Mouse (Mus musculus) 3134 (cell line): ENCODE data around the gene Scimp.

ENCODE experiments used
- DNase-seq: peaks from one replicate; pipeline ENCODE4 v3.0.0-alpha.2; 2011; ENCODE audit warnings: low spot score; ENCODE audit not compliant: insufficient read length; ENCODE audit errors: extremely low read depth

The Scimp gene

GRCm38 (mm10) chr11:70812365-70812764 is at the start of gene Scimp:
Gene Scimp (minus strand): TSS chr11:70812586.
- no peak for DNase-seq

GRCm38 (mm10) chr11:70860371-70860770 is 48.0 kb upstream of the Scimp start:
- no peak for DNase-seq

- no peak for DNase-seq
These were observed 33.6 kb upstream of the Scimp start for GRCm38 (mm10) chr11:70846029-70846428.

- no peak for DNase-seq
These were observed 33.1 kb upstream of the Scimp start for GRCm38 (mm10) chr11:70845457-70845978.

- peak; percentile 87 for DNase-seq
These were observed 32.4 kb upstream of the Scimp start, which contains the start of gene Rabep1 for GRCm38 (mm10) chr11:70844559-70845456. Gene Rabep1 (plus strand): TSS chr11:70844778.

GRCm38 (mm10) chr11:70843701-70844551 is 31.5 kb upstream of the Scimp start:
- no peak for DNase-seq

GRCm38 (mm10) chr11:70842983-70843382 is 30.6 kb upstream of the Scimp start:
- DNase-seq = no peak

- DNase-seq = no peak
These were observed 26.2 kb upstream of the Scimp start for GRCm38 (mm10) chr11:70838610-70839009.

- no peak for DNase-seq
These were observed 24.6 kb upstream of the Scimp start for GRCm38 (mm10) chr11:70837031-70837430.

- no peak for DNase-seq
These were observed 23.0 kb upstream of the Scimp start for GRCm38 (mm10) chr11:70835381-70835831.

- no peak for DNase-seq
These were observed 21.4 kb upstream of the Scimp start for GRCm38 (mm10) chr11:70833831-70834230.

GRCm38 (mm10) chr11:70833408-70833807 is 21.0 kb upstream of the Scimp start:
- no peak for DNase-seq

- DNase-seq = no peak
These were observed 18.8 kb upstream of the Scimp start for GRCm38 (mm10) chr11:70831201-70831600.

GRCm38 (mm10) chr11:70828975-70829615 is 16.7 kb upstream of the Scimp start:
- peak; percentile 44 for DNase-seq

- DNase-seq = no peak
These were observed 13.8 kb upstream of the Scimp start for GRCm38 (mm10) chr11:70826207-70826606.

GRCm38 (mm10) chr11:70821728-70822591 is 9.6 kb upstream of the Scimp start:
- DNase-seq = peak; percentile 14

GRCm38 (mm10) chr11:70820120-70820519 is 7.7 kb upstream of the Scimp start:
- DNase-seq = no peak

GRCm38 (mm10) chr11:70816770-70817169 is 4.4 kb upstream of the Scimp start:
- DNase-seq = no peak

GRCm38 (mm10) chr11:70815498-70816078 is 3.2 kb upstream of the Scimp start:
- DNase-seq = peak; percentile 30
